Mouse (Mus musculus): Measurements from ENCODE around the gene Rfxank.

Rfxank gene

DNA sequence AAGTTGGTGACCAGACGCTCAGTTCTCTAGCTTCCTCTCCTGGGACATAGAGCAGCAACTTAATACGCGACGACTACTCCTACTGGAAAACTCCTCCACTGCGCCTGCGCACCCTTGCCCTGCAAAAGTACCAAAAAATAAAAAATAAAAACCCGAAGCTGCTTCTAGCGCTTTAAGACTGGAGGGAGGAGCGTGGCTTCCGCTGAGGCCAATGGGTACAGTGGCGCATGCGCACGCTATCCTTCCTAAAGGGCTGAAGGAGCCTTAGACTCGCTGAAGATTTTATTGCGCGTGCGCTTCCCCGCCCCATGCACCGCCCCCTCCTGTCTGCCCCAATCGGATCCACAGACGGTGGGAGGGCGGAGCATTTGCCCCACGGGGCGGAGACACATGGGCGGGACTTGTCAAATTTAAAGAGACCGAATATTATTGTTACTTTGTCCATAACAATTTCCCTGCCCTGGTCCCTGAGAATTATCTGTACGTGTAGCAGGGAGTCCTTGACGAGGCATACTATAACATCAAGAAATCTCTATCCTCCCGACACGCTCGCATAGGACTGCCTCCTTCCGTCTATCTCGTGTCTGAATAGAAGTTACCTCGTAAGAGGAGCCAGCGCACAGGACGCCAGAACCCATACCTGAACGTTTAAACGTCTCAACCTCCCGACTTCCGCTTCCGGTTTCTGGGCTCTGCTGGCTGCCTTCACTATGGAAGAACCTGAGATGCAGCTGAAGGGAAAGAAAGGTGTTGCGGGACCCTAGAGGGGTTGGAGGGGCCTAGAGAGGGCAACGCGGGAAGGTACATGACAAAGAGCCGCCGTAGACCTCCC, at the start of gene Rfxank, which contains the start of the genes Borcs8 and Mef2b:
Rfxank (minus strand) TSS at position 129 of the 832 bp plus-strand sequence.
Borcs8 (plus strand) TSS at position 474 of the 832 bp plus-strand sequence.
Mef2b (plus strand) TSS at position 686 of the 832 bp plus-strand sequence.
- peak; percentile 100 for DNase-seq (ENCODE audit: low read depth, low spot score)

DNA sequence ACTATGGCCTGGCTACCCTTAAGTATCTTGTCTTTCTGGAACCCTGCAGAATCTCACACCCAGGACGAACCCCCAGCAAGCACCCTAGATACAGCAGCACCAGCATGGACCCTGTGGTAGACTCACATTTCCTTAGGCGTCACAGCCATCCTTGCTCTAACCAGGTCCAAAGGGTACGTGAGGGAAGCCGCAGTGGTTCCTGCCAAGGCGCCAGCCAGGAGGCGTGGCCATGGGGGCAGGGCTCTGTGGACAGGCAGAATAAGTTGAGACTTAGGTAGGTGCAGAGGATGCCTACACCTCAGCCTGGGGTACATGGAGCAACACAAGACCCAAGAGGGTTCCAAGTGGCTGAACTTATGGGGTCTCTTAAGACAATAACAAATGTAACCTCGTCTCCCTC, 49.8 kb upstream of the Rfxank start:
- no peak for DNase-seq (ENCODE audit: low read depth, low spot score)

DNA sequence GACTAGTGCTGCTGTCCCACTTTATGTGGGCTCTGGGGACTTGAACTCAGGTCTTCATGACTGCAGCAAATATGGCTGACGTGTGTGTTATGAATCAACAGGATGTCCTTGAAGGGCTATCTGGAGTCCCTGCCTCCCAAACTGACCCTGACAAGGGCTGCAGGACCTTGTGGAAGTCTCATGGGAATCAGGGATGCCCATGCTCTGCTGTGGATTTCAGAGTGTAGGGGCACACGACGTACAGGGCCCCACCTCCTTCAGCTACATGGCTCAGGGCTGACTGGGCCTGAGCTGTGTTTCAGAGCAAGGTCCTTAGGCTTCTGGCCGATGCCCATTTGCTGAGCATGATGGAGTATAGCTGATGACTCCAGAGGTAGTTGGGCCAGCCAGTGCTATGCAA, 44.2 kb upstream of the Rfxank start:
- DNase-seq (ENCODE audit: low read depth, low spot score), result no peak

DNA sequence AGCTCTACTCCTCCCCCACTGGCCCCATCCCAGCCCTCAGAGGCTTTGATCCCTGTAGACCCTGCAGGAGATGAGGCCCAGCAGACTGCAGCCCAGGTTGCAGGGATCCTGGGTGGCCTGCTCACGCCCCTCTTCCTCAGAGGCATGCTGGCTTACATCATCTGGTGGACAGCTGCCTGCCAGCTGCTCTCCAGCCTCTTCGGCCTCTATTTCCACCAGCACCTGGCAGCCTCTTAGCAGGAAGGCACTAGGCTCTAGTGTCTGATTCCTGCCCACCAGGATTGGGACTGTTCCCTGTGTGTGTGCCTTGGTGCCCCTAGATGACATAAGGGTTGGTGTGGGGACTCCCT, 42.9 kb upstream of the Rfxank start:
- DNase-seq (ENCODE audit: low read depth, low spot score), result no peak

DNA sequence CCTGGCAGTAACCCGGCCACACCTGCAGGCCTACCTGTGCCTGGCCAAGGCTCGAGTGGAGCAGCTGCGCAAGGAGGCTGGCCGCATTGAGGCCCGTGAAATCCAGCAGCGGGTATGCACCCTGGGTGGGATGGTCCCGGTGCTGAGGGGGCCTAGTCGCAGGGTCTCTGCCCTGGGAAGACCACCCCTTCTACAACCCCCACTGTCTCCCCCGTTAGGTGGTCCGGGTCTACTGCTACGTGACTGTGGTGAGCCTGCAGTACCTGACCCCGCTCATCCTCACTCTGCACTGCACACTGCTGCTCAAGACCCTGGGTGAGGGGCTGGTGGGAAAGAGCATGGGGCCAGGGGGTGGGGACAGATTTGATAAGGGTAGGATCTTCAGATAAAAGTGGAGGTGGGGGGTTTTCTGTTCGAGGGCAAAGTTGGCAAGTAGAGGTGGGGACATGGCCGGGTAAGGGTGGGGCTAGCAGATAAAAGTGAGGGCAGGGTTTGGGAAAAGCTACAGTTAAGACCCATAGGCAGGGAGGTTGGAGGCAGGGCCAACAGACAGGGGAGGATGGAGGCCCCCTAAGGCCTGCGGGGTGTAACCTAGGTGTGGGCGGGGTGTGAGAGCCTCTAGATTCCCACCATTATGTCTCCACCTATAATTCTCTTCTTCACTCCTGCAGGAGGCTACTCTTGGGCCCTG, 42.4 kb upstream of the Rfxank start:
- no peak for DNase-seq (ENCODE audit: low read depth, low spot score)

DNA sequence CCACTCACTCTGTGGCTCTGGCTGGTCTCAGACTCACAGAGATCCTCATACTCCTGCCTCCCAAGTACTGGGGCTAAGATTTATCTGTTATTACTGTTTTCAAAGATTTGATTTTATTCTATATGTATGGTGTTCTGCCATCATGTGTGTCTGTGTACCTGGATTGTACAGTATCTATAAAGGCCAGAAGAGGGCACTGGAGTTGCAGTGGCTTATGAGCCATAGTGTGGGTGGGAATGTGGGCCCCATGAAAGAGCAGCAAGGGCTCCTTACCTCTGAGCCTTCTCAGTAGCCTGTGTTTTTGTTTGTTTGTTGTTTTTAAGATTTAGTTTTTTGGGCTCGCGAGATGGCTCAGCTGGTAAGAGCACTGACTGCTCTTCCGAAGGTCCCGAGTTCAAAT, 40.1 kb upstream of the Rfxank start:
- peak; percentile 42 for DNase-seq (ENCODE audit: low read depth, low spot score)

DNA sequence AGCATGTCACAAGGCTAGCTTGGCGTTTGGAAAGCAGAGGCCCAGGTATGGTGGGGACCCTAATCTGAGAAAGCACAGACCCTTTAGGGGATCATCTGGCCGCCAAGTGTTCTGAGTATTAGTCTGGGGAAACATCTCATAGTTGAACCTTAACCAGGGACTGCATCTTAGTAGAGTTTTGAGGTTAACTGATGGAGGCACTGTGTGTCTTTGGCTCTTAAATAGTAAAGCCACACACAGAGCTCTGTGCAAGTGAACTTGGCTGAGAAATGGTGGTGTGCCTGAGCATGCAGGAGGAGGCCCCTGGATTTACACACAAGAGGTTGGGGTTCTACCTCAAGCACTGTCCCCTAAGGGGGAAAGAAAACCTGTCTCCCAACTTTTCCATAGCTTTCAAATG, 39.3 kb upstream of the Rfxank start:
- DNase-seq (ENCODE audit: low read depth, low spot score), result no peak

DNA sequence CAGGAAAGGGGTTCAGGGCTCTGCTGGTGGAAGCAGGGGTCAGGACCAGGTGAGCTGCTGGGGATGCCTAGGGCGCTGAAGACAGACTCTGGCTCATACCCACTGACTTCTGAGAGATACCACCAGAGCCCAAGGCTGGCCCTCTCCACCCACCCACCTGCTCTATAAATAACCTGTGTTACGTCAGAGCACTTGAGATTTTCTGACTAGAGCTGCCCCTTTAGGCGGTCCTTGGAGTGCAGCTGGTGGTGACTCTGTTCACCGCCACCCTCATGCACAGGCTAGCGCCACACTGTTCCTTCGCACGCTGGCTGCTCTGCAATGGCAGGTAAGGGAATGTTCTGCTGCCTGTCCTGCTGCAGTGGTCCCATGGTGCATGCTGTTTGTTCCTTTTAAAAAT, 35.1 kb upstream of the Rfxank start:
- DNase-seq (ENCODE audit: low read depth, low spot score), result no peak

DNA sequence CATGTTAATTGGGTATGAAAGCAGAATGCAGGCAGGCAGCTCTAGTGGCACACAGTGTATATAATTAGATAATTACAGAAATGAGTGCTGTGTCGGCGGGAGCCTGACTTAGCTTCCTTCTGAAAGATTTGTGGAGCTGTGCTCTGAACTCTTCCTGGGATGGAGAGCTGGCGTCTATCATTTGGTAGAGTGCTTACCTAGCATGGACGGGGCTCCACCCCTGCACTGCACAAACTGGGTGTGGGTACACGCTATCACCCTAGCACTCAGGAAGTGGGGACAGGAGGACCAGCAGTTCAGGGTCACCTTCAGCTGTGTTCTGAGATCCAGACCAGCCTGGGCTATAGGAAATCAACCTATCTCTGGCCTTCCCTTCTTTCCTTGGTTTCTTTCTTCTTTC, 34.4 kb upstream of the Rfxank start:
- no peak for DNase-seq (ENCODE audit: low read depth, low spot score)

DNA sequence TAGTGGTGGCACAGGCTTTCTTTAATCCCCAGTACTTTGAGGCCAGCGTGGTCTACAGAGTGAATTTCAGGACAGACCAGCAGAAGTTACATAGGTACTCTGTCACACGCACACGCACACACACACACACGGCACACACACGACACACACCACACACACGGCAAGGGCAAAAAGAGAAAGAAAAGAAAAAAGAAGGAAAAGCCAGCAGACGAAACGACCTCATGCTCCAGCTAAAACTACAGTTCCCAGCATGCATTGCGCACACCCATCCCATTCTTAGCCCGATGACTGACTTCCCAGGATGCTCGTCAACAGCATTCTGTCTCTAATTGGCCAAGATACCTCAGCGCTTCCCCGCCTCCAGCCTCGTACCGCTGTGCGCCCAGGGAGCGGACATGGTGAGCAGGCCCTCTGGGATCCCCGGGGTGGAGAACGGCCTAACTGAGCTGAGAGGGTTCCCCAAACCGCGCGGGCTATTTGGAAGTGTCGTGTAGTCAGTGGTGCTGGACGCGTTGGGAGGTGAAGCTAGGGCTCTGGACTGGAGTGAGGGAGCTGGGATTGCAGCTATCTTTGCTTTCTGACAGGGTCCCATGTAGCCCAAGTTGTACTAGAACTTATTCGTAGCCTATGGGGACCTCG, 33.2 kb upstream of the Rfxank start, which contains the start of gene Tmem161a:
Tmem161a (plus strand) TSS at position 314 of the 639 bp plus-strand sequence.
- DNase-seq (ENCODE audit: low read depth, low spot score), result peak; percentile 94

DNA sequence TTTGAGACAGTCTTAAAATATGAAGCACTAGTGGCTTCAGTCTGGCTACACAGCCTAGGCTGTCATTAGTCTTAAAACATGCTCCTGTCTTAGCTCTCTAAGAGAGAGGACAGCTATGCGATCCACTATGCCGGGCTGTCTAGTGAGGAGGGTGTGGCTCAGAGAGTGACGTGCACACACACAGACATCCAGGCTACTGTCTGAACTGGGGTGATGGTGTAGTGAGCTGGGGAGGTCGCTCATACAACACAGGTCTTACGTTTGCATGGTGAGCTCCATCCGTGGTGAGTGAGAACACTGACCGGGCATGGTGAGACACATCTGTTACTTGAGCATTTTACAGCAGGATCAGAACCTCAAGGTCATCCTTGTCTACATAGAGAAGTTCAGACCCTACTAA, 32.3 kb upstream of the Rfxank start:
- DNase-seq (ENCODE audit: low read depth, low spot score), result no peak

DNA sequence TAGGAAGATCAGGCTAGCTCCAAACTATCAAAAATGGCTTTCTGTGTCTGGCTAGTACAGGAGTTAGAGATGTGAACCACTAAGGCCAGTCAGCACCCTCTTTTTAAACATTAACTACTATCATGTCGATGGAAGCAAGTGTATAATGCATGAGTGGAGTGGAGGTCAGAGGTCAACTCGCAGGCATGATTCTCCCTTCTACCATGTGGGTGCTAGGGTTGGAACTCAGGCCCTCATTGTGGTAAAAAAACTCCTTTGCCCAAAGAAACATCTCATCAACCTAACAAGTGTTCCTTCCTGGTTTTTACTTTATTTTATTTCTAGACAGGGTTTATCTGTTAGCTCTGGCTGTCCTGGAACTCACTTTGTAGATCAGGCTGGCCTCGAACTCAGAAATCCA, 31.8 kb upstream of the Rfxank start:
- DNase-seq (ENCODE audit: low read depth, low spot score), result no peak

DNA sequence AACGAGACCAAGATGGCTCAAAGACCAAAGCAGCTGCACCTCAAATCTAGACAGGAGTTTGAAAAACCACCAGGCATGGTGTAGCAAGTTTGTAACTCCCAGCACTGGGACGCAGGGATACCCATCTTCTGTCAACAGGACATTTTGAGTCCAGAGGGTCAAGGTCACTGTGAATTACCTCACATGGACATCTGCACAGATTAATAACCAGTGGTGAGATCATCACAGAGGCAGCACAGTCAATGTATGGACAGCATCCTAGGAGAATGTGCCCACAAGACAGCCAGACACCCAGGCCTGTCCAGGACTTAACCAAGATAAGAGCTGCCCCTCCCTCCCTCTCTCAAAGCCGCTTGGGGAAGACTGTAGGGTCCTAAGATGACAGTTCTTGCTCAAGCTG, 31.2 kb upstream of the Rfxank start:
- no peak for DNase-seq (ENCODE audit: low read depth, low spot score)

DNA sequence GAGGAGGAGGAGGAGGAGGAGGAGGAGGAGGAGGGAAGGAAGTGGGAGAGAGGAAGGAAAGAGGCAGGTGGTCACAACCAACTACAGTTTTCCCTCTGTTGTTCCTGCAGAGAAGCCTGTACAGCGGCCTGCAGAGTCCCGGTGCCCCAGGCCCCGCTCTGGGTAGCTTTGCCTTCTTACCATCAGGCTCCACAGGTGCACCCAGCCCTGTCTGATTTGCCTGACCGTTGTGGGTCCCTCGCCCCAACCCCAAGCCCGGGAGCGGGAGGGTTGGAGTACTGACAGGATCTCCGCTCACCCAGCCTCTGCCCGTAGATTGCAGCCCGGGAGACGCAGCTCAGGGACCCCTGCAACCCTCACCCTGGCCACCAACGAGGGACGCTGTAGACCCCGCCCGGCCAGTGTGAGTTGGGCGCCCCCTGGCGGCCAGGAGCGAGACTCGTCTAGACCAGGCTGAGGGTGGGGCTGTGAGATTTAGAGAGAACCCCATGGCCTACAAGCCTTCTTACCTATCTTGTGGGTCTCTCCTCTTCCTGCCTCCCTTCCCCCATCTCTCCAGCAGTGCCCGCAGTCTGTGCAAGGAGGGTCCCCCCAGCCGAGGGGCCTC, 27.7 kb upstream of the Rfxank start:
- peak; percentile 87 for DNase-seq (ENCODE audit: low read depth, low spot score)

DNA sequence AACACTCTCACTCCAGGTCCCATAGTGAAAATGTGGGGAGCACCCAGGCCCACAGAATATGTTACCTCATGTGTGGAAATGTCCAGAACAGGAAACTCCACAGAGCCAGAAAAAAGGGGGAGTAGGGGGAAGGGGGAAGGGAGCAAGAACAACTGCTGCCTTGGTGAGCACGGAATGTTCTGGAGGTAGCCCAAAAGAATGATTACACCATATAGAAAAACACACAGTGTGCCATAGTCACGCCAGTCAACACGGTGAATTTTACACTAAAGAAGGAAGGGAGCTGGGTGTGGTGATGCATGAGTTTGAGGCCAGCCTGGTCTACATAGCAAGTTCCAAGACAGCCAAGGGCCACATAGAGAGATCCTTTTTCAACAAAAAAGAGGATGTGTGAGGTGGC, 24.4 kb upstream of the Rfxank start:
- DNase-seq (ENCODE audit: low read depth, low spot score), result no peak

DNA sequence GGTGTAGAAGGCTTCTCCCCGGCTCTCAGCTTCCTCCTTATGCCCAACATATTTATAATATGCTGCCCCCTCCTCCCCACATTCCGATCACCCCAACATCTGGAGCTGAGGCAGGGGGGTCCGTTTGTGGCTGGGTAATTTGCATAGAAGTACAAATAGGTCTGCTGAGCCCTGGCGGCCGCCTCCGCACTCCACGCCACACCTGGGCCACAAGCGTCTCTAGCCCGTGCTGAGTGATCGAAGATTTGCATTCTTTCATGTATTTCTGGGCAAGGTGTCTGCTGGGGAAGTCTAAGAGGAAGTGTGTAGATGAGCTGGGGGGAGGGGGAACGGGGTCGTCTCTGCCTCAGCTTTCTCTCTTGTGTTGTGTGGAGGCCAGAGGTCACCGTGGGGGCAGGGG, 21.1 kb upstream of the Rfxank start:
- peak; percentile 58 for DNase-seq (ENCODE audit: low read depth, low spot score)

DNA sequence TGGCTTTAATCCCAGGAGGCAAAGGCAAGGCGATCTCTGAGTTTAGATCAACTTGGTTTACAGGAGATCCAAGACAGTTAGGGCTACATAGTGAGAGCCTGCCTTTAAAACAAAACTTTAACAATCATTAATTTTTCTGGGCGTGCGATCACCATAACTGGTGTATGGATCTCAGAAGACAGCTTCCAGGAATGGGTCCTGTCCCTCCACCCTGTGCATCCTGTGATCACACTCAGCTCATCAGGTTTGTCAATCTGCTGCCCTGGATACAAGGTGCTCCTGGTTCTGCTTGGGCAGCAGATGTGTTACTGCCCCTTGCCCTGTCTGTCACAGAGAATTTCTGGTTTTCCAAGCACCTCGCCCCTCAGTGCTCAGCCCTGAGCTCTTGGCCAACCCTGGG, 20.3 kb upstream of the Rfxank start:
- no peak for DNase-seq (ENCODE audit: low read depth, low spot score)

DNA sequence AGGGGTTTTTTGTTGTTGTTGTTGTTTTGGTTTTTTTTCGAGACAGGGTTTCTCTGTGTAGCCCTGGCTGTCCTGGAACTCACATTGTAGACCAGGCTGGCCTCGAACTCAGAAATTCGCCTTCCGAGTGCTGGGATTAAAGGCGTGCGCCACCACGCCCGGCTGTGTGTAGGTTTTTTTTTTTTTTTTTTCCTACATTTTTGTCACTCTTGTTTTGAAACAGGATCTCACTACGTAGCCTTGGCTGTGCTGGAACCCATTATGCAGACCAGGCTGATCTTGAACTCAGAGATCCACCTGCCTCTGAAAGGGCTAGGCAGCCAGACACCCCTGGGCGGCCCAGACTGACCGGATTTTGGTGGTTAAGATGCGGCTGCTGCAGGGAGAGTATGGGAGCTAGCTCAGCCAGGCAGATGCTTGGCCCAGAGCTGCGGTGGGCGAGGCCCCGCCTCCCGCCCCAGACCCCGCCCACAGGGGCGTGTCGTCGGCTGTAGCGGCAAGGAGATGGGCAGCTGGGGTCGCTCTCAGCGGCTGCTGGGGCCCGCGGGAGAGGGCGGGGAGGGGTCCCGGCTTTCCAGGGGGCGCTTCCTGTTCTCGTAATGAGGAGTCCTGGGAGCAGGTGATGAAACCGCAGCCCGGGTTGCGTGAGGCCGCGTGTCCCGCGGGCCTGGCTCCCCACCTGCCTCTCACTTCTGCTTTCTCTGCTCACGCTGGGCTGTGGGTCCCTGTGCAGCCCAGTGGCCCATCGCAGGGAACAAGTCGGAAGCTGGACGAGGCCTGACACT, 19.3 kb upstream of the Rfxank start:
- peak; percentile 91 for DNase-seq (ENCODE audit: low read depth, low spot score)

DNA sequence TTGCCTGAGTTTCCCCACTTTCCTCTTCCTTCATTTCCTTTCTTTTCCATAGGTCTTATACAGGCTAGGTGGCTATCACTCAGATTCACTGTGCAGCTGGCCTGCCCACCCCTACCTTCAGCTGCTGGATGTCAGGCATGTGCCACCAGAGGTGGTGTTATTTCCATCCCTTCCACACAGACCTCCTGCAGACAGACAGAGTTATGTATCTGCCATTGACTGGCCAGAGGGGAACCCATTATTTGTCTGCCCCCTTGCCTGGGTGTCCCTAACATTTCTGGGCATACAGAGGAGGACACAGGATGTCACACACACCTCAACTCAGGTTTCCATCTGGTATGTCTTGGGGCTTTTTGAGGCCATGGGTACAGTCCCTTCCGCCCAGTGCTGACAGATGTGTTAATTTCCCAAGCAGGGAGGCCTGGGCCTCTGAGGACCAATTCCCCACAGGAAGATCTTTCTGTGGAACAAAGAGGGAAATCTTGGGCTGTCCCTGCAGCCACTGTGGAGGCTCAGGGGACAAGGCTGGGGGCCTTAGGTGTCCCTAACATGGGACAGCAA, 18.4 kb upstream of the Rfxank start:
- DNase-seq (ENCODE audit: low read depth, low spot score), result no peak

DNA sequence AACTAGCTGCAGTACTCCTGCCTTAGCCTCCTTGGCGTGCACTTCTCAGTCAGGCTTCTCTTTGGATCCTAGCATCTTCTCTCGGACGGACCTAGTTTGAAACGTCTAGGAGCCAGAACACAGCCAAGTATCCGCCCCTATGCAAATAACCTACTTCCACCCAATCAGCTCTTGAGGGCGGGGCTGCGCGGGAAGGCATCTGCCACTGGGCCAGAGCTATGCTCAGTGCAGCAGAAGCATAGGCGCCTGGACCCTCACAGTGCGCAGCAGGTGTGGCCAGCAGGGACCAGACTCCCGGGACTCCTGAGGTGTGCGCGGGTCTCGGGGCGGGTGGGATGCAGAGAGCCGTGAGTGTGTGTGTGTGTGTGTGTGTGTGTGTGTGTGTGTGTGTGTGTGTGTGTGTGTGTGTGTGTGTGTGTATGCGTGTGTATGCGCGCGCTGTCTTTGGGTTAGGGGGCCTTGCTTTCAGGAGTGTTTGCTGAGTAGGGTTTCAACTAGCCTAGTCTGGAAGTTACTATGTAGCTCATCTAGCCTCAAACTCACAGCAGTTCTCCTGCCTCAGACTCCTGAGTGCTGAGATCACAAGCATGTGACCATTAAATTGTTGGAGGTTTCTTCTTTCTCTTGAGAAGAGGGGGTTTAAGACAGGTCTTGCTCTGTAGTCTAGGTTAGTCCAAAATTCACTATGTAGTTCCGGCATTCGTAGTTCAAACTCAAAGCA, 13.7 kb upstream of the Rfxank start:
- DNase-seq (ENCODE audit: low read depth, low spot score), result peak; percentile 79
